Mouse (Mus musculus): ENCODE data around the gene Cass4.

The Cass4 gene

GRCm38 (mm10) chr2:172439843-172440639 is 46.4 kb downstream of the Cass4 start, which contains the start of gene Rtf2:
TSS of gene Rtf2 (plus strand) at chr2:172440556.
- DNase-seq (ENCODE audit: extremely low read depth, low read depth, low spot score), result peak; percentile 93

DNA sequence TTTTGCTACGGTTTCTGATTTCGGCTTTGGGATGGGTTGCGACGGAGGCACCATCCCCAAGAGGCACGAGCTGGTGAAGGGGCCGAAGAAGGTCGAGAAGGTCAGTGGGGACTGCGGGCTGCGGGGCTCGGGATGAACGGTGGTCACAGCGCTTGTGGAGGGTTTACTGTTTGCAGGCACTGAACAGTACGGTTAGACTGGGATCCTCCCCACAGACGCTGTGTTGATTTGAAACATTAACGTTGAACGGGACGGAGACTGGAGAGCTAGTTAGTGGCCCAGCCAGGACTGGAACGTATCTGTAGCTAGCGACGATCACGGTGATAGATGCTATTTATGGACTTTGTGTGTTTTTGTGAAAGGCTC is 47.0 kb downstream of the Cass4 start:
- DNase-seq (ENCODE audit: extremely low read depth, low read depth, low spot score), result no peak

DNA sequence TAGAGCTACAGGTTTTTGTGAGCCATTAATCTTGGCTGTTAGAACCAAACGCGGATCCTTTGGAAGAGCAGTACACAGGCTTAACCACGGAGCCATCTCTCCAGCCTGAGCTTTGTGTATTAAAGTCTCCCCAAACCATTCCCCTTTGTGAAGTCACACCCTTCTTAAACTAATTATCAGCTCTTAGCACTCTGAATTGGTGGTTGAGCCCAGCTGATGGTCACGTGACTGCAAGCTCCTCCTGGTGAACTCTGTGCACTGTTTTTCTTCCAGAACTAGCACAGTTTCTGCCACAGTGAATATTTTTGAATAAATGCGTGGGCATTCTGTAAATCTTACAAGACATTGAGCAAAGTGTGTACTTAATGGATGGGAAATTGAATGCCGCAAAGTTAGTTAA is 47.6 kb downstream of the Cass4 start:
- peak; percentile 28 for DNase-seq (ENCODE audit: extremely low read depth, low read depth, low spot score)

GRCm38 (mm10) chr2:172445617-172446016 is 52.0 kb downstream of the Cass4 start:
- DNase-seq (ENCODE audit: extremely low read depth, low read depth, low spot score), result no peak

DNA sequence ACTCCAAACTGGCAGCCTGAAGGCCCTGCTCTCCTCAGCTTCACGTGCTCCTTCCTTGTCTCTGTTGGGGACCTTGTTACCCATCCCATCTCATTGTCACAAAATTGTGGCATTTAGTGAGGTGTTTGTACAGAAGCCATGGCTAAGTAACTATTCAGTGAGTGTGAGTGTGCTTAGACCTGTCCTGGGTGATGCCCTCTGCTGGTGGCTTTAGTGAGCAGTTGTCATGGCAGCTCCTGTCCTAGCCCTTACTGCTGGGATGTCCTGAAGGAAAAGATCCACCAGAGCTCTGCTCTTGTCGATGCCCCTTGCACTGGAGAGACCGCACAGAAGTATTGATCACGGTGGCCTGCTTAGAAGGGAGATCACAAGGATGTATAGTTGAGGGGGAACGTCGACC is 53.7 kb downstream of the Cass4 start:
- DNase-seq (ENCODE audit: extremely low read depth, low read depth, low spot score), result no peak

DNA sequence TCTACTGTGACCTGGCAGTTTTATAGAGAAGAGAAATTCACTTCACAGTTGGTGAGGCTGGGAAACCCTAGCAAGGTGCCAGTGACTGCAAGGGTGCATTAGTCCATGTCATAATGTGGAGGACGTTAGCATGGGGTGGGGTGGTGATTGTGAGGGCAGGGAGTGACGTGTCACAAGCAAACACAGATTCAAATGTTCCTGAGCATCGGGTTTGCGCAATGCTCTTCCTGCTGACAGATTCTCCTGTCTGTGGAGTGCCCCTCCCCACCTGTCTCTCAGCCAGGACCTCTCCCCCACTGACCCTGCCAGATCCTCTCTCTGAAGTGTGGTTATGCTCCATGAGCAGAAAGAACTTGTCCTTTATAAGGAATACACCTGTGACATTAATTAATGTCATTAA is 54.7 kb downstream of the Cass4 start:
- DNase-seq (ENCODE audit: extremely low read depth, low read depth, low spot score), result no peak

DNA sequence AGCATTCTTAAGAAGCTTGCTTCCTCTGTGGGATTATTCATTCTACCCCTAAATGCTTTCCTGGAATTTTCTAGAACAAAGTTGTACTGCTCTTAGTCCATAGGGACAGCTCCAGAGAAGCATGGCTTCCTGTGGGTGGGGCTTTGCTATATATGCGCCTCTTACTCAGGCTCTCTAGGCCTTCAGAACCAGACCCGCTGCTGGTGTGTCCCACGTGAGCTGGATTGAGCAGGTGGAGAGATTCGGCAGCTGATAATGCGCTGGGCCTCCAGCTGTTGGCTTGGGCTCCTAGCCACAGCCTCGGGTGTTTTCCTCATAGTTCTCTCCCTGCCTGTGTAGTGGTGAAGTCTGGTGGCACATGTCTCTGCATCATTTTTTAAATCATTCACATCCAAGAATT is 57.0 kb downstream of the Cass4 start:
- no peak for DNase-seq (ENCODE audit: extremely low read depth, low read depth, low spot score)

DNA sequence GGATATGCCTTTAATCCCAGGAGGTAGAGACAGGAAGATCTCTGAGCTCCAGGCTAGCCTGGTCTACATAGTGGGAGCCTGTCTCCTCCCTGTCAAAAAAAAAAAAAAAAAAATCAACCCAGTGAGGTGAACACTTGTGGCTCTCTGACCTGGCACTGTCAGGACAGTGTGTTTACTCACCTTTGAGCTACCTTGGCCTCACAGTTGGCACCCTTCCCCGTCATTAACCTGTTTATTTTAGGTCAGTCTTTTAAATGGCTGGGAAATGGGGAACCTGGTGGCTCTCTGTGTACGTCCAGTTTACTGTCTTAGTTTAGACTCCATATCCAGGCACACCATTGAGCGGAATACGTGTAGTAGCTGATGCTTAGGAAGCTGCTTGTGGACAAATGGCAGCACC is 58.4 kb downstream of the Cass4 start:
- no peak for DNase-seq (ENCODE audit: extremely low read depth, low read depth, low spot score)

DNA sequence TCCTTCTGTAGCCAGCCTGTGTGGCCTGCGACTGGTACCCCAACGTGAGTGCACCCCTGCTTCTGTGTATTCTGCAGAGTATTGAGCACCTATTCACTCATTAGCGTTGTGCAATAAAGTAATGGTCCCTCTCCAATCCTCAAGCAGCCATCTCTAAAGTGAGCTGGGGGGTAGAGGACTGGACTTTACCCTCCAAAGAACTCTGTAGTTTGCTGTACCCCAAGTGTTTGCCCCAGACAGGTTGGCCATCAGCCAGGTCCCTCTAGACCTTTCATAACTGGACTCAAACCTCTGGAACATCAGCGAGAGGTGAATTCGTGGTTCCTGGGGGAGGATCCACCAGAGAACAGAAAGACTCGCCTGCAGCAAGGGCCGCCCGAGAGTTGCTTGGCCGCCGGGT is 58.9 kb downstream of the Cass4 start:
- DNase-seq (ENCODE audit: extremely low read depth, low read depth, low spot score), result no peak

- no peak for DNase-seq (ENCODE audit: extremely low read depth, low read depth, low spot score)
Measured at GRCm38 (mm10) chr2:172458496-172458895, 64.9 kb downstream of the Cass4 start, which contains the start of gene Gcnt7. TSS of gene Gcnt7 (minus strand) at chr2:172458596.

DNA sequence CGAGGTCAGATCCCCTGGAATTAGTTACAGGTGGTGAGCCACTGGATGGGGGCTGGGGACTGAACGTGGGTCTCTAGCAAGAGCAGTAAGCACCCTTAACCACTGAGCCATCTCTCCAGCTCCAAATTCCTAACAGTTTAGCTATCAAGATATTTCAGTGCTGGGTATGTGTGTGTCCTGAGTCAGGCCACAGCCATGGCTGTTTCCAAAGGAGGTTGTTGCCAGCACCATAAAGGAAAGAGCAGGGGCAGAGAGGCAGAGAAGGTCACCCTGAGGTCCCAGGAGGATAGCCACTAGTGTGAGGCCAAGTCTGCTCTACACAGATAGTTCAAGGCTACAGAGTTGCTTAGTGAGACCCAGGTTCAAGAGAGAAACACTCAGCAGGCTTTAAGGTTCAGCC is 67.1 kb downstream of the Cass4 start:
- no peak for DNase-seq (ENCODE audit: extremely low read depth, low read depth, low spot score)

GRCm38 (mm10) chr2:172462813-172463212 is 69.2 kb downstream of the Cass4 start:
- no peak for DNase-seq (ENCODE audit: extremely low read depth, low read depth, low spot score)

- no peak for DNase-seq (ENCODE audit: extremely low read depth, low read depth, low spot score)
Measured at GRCm38 (mm10) chr2:172466427-172467132, 73.0 kb downstream of the Cass4 start.

GRCm38 (mm10) chr2:172467206-172467605 is 73.6 kb downstream of the Cass4 start:
- no peak for DNase-seq (ENCODE audit: extremely low read depth, low read depth, low spot score)

DNA sequence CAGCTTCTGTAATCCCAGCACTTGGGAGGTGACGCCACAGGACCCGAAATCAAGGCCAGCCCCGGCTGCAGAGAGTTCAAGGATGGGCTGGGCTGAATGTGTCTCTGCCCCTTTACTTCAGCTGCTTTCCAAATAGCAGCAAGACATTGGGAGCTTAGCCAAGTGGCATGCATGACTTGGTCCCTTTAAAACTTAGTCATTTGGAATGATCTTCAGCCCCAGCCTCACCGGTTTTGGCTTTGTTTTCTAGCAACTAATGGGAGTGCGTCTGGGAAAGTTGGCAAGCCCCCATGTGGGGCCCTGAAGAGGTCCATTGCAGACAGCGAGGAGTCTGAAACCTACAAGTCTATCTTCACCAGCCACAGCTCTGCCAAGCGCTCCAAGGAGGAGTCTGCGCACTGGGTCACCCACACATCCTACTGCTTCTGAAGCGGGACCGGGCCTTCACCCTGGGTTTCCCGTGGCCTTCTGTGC is 74.8 kb downstream of the Cass4 start:
- no peak for DNase-seq (ENCODE audit: extremely low read depth, low read depth, low spot score)

DNA sequence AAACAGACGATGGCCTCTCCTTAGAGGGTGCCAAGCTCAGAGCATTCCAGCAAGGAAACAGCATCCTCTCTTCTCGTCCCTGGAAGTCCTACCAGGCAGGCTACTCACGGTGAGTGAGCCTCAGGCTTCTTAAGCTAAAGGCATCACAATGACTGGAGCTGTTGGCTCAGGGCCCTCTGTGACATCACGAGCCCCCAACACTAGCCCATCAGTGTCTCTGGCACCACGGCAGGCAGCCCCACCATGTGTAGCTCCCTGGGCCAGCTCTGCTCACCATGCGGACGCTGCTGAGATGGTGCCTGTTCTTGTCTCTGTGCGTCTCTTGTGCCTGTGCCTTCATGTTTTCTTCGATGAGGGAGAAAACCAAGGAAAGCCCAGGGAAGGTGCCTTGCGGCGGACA is 78.7 kb downstream of the Cass4 start, which contains the start of gene Fam209:
Fam209 (plus strand) TSS at position 203 of the 400 bp plus-strand sequence.
- DNase-seq (ENCODE audit: extremely low read depth, low read depth, low spot score), result no peak

GRCm38 (mm10) chr2:172473591-172473990 is 80.0 kb downstream of the Cass4 start:
- DNase-seq (ENCODE audit: extremely low read depth, low read depth, low spot score), result peak; percentile 25

GRCm38 (mm10) chr2:172474970-172475369 is 81.4 kb downstream of the Cass4 start:
- no peak for DNase-seq (ENCODE audit: extremely low read depth, low read depth, low spot score)

DNA sequence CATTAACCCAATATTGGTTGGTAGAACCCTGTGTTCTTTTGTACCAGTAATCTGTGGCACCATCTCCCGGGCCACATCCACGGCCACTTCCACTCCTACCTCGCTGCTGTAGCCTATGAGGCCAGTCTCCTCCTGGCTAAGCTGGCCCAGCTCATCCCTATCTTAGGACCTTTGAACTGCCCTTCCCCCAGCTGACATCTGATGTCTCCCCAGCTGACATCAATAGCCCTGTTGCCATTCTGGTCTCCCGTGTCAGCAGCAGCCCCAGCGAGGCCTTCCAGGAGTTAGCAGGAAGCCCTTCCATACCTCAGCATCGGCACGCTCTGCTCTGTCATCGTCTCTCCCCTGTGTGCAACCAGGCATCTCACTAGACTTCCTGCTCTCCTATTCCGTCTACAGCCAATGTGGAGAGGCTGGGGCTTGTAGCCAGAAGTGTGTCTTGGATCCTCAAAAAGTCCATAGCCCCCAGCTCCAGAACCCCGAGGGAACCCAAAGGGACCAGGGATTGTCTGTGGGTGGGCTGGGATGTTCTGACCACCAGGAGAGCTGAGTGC is 83.2 kb downstream of the Cass4 start:
- DNase-seq (ENCODE audit: extremely low read depth, low read depth, low spot score), result no peak

GRCm38 (mm10) chr2:172477350-172477749 is 83.8 kb downstream of the Cass4 start:
- DNase-seq (ENCODE audit: extremely low read depth, low read depth, low spot score), result no peak

GRCm38 (mm10) chr2:172477860-172478259 is 84.3 kb downstream of the Cass4 start:
- DNase-seq (ENCODE audit: extremely low read depth, low read depth, low spot score), result no peak

- no peak for DNase-seq (ENCODE audit: extremely low read depth, low read depth, low spot score)
Measured at GRCm38 (mm10) chr2:172480296-172480695, 86.7 kb downstream of the Cass4 start.

All from fat pad, adult 2 months (tissue).